Mouse (Mus musculus) left cerebral cortex, postnatal 10 days (tissue): ENCODE results near the gene Bclaf3. TPM values are rescaled to one million over a fixed set of nuclear protein-coding genes. Genes with fewer than 3 reads are reported as not detected.

Experiments
- DNase-seq, 2 experiments: peaks; one replicate each; pipeline ENCODE4 v3.0.0; 2021 to 2022; ENCODE audit warnings: low spot score in 2 of 2, mixed read lengths in 1 of 2; ENCODE audit errors: extremely low spot score in 1 of 2
- intact Hi-C: fragments of 180-260 bp; cut with DNase I; formaldehyde crosslinking; loops from one replicate; pipeline ENCODE4 v1.15.1; 2025
- total RNA-seq, 2 experiments: library from RNA; stranded (reverse); gene quantifications; 2 replicates each; pipeline ENCODE4 v1.2.3; 2021

Bclaf3 gene
- total RNA-seq, 2 experiments from 2014 or later: 12.8 to 12.9 TPM

DNA sequence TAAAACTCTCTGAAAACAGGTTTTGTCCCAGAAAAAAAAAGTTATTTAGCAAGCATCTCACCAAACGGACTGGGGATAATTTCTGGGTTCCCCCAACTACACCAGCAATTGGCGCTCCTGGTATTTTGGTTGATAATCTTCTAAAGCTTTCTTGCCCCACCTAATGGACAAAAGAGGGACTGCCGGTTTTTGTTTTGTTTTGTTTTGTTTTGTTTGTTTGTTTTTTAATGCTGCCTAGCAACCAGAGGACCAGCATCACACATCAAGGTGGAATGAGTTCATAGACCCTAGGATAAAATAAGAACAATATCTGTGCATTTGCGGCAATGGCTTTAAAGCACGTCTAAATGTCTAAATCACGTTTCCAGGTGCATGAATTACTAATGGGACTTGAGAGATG lies 80.4 kb downstream of the Bclaf3 start:
- intact Hi-C loops: no loop called here

DNA sequence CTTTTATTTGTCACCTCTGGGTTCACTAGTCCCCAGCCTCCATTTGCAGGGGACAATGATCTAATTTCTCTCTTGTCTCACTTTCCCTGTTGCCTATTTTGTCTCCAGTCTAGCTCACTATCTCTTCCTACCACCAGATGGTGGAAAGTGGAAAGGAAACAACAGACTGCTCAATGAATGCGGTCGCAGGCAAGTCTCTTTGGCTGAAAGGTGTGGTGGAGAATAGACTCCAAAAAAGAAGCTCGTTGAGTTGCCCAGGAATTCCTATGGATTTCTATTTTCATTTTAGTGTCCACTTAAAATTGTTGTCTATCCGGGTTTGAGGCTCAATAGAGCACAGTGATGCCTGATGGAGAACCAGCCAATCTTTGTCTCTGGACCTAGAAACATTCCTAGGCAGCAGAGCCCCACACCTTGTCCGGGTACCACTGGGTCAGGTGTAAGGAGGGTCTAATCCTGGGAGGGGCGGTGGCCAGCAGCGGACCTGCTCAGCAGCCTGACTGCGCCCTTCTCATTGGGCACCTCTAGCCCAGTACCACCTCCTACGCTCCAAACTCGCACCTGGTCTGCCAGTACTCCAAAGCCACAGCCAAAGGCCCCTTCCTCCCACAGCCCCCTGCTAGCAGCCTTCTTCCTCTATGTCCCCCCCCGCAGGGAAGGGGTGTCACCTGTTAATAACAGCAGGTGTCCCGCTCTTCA lies 99.9 kb downstream of the Bclaf3 start:
- intact Hi-C loops: loop anchor here (2.0 to 10.0 kb wide), 5 partner anchors 126 to 491 kb away; no protein-coding TSS in a partner anchor
- DNase-seq: peak in 1 of 2 experiments; percentile 35

More for the DNA sequence above, 80.4 kb downstream of the Bclaf3 start:
- peak in 1 of 2 experiments; percentile 14 for DNase-seq

DNA sequence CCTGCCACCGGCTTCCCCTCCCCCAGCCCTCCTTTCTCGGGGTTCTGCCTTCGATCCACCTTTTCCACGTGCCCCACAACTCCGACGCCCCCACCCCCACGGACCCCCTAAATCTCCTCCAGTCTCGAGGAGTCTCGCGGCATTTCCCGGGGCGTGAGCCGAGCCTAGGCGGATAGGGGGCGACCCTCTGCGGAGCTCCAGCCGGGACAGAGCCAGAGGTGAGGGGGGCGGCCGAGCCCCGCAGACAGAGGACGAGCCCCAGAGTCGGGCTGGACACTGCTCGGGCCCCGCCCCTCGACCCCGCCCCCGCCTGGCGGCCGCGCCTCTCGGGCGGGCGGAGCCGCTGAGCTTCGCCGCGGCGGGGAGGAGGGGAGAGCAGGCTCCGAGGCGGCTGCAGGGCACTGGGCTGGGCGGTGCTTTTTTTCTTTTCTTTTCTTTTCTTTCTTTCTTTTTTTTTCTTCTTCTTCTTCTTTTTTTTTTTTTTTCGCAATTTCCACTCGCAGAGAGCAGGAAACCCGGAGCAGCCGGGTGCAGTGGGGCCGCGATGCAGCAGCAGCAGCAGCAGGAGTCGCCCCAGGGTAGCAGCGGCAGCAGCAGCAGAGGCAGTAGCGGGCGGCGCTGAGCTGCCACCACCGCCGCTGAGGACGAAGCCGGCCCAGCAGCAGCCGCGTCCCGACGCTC lies 100.6 kb downstream of the Bclaf3 start, which contains the start of gene Sh3kbp1:
TSS of gene Sh3kbp1 (plus strand) at position 366 of the 681 bp plus-strand sequence.
- DNase-seq: peak; percentile 12 to 81
- intact Hi-C loops: loop anchor here (2.0 to 10.0 kb wide), 5 partner anchors 125 to 490 kb away; no protein-coding TSS in a partner anchor

GRCm38 (mm10) chrX:159627588-159628566 lies 101.4 kb downstream of the Bclaf3 start:
- intact Hi-C loops: loop anchor here (2.0 to 10.0 kb wide), 5 partner anchors 124 to 489 kb away; no protein-coding TSS in a partner anchor
- peak; percentile 3 to 46 for DNase-seq

DNA sequence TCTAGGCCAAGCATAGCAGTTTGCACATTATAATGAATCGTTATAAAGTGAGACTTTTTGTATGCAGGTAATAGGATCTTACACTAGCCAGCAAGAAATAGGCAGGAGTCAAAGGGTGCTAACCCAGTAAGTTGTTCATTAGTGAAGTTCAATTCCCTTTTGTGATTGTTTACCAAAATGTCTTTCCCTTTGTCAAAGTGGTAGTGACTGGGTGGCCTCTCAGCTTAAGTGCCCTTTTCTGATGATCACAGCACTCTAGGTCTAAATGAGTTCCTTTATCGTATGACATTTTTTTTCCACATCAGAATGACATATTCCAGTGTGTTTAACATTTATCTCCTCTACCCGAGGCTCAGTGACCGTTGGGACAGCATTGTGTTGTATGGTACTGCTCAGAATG lies 102.1 kb downstream of the Bclaf3 start:
- DNase-seq: no peak
- intact Hi-C loops: loop anchor here (5.0 to 10.0 kb wide), 4 partner anchors 124 to 489 kb away; no protein-coding TSS in a partner anchor

- no peak for DNase-seq
- intact Hi-C loops: loop anchor here (5.0 to 10.0 kb wide), 4 partner anchors 123 to 488 kb away; no protein-coding TSS in a partner anchor
Observed at GRCm38 (mm10) chrX:159629203-159629602, 102.7 kb downstream of the Bclaf3 start.

DNA sequence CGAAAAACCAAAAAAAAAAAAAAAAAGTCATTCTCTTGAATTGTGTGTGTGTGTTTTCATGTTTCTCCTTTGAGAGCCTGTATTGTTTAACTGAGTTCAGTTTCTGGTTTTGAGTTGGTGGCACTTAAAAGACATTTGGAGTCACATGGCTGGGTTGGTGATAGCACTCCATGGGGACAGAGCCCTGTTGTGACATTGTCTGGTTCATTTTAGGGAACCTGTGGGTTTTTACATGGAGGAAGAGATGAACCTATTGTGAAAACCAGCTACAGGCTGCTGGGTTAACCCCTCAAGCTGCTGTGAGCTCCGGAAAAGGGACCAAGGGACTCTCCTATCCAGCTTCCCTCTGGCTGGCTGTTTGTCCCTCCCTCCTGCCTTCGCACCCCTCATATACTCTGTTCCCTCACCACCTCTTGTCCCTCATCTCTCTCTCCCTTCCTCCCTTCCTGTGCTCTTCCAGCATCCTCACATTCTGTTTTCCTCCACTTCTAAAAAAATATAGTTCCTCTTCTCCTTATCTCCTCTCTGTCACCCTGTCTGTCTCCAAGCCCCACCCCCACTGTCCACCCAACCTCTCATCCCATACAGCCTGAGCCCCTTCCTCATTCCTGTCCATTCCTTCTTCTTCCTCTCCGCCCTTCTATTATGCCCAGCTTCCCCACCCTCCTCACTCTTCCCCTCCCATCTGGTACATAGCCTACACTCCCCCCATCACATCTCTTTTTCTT lies 112.2 kb downstream of the Bclaf3 start:
- DNase-seq: no peak
- intact Hi-C loops: no loop called here

GRCm38 (mm10) chrX:159639991-159640390 lies 113.5 kb downstream of the Bclaf3 start:
- intact Hi-C loops: no loop called here
- DNase-seq: no peak

Other genes starting within 250 kb of the Bclaf3 start
- 100 to 1,000 TPM; 174 to 204 TPM for gene Eif1ax, start 154.5 kb upstream of the Bclaf3 start, total RNA-seq
- gene Map7d2, start 112.1 kb upstream of the Bclaf3 start, total RNA-seq: 10 to 100 TPM; 69.2 to 78.0 TPM
- 10 to 100 TPM; 66.3 to 74.6 TPM for gene Sh3kbp1, start 100.6 kb downstream of the Bclaf3 start, total RNA-seq